Mouse (Mus musculus): ENCODE measurements around the gene Gm2974. TPM values are rescaled to one million over a fixed set of nuclear protein-coding genes. Genes with fewer than 3 reads are reported as not detected.

The Gm2974 gene
- not detected for total RNA-seq (2023)

GRCm38 (mm10) chr14:4182491-4183210 is at the start of gene Gm2974:
Gene Gm2974, plus strand, starts transcription at chr14:4182576.

GRCm38 (mm10) chr14:4164730-4165129 is 17.6 kb upstream of the Gm2974 start, which contains the start of gene Gm3127:
Gene Gm3127, plus strand, starts transcription at chr14:4165030.

GRCm38 (mm10) chr14:4249331-4249730 is 67.0 kb downstream of the Gm2974 start, which contains the start of gene Gm3138:
Gene Gm3138, plus strand, starts transcription at chr14:4249631.

Other genes with a start within 250 kb of the Gm2974 start
- gene Gm3095, start 219.0 kb upstream of the Gm2974 start, total RNA-seq (2023), result not detected
- gene Gm3099, start 184.2 kb upstream of the Gm2974 start, total RNA-seq (2023), result not detected
- not detected for gene Gm5796, start 158.6 kb upstream of the Gm2974 start, total RNA-seq (2023)
- not detected for gene Gm3115, start 98.5 kb upstream of the Gm2974 start, total RNA-seq (2023)
- 0.88 TPM for gene Gm8108, start 72.0 kb upstream of the Gm2974 start, total RNA-seq (2023)
- gene Gm3127, start 17.5 kb upstream of the Gm2974 start, total RNA-seq (2023), result not detected
- gene Gm3138, start 67.1 kb downstream of the Gm2974 start, total RNA-seq (2023), result not detected
- not detected for gene Gm3149, start 134.7 kb downstream of the Gm2974 start, total RNA-seq (2023)
- gene 2610042L04Rik, start 152.2 kb downstream of the Gm2974 start, total RNA-seq (2023), result 0.70 TPM
- not detected for gene Gm3159, start 214.9 kb downstream of the Gm2974 start, total RNA-seq (2023)
- gene Gm3164, start 232.9 kb downstream of the Gm2974 start, total RNA-seq (2023), result not detected
- gene Gm3173, start 248.4 kb downstream of the Gm2974 start, total RNA-seq (2023), result not detected